Mouse (Mus musculus) lung, embryonic 16.5 days (tissue): ENCODE measurements around the gene Dmrtc2. TPM values are rescaled to one million over a fixed set of nuclear protein-coding genes. Genes with fewer than 3 reads are reported as not detected.

Experiments used
- ATAC-seq: fragments of 200-750 bp; cut with Nextera tagmentation; 2 replicates; pipeline ENCODE4 v1.8.0; 2017; ENCODE audit warnings: low read depth, mild to moderate bottlenecking, moderate library complexity
- H3K27ac ChIP-seq: fragments of 300-500 bp; sonication (generic); 2 replicates; pipeline ENCODE4 v1.5.1; 2014; ENCODE audit warnings: mild to moderate bottlenecking, control low read depth, low read length
- H3K27me3 ChIP-seq: fragments of 300-500 bp; sonication (generic); 2 replicates; pipeline ENCODE4 v1.6.1; 2014; ENCODE audit warnings: low read depth, low read length, mixed read lengths; ENCODE audit not compliant: control insufficient read depth, insufficient read depth
- H3K36me3 ChIP-seq: fragments of 300-500 bp; sonication (generic); 2 replicates; pipeline ENCODE4 v1.6.1; 2014; ENCODE audit warnings: low read length; ENCODE audit not compliant: control insufficient read depth, insufficient read depth
- H3K4me1 ChIP-seq: fragments of 300-500 bp; sonication (generic); replicated peaks from 2 replicates; pipeline ENCODE4 v1.6.1; 2014; ENCODE audit warnings: low read length, mixed read lengths; ENCODE audit not compliant: control insufficient read depth, insufficient read depth
- H3K4me2 ChIP-seq: fragments of 300-500 bp; sonication (generic); 2 replicates; pipeline ENCODE4 v1.6.1; 2014; ENCODE audit warnings: low read depth, low read length, control low read depth
- H3K4me3 ChIP-seq: fragments of 300-500 bp; sonication (generic); 2 replicates; pipeline ENCODE4 v1.5.1; 2014; ENCODE audit warnings: mild to moderate bottlenecking, low read length, control low read depth
- H3K9ac ChIP-seq: fragments of 300-500 bp; sonication (generic); 2 replicates; pipeline ENCODE4 v1.6.1; 2014; ENCODE audit warnings: low read length, control low read depth
- H3K9me3 ChIP-seq: fragments of 300-500 bp; sonication (generic); 2 replicates; pipeline ENCODE4 v1.6.1; 2016; ENCODE audit warnings: low read length; ENCODE audit not compliant: control insufficient read depth
- WGBS: fragments of 180-500 bp; shearing (Covaris S2); extraction: QIAGEN DNeasy Blood & Tissue Kit; methylation state at CpG from one replicate; pipeline ENCODE4 v1.1.7; 2014; 5-methylcytosine and 5-hydroxymethylcytosine counted together
- polyA plus RNA-seq: library from polyadenylated mRNA; unstranded; fragments of >200 nt; fragmentation: Nextera tagmentation; extraction: Ambion mirVana; gene quantifications from 2 replicates; pipeline ENCODE4 v1.2.1, GENCODE M21; 2015

Gene Dmrtc2
- polyA plus RNA-seq, 1 experiment from 2014 or later, result not detected

DNA sequence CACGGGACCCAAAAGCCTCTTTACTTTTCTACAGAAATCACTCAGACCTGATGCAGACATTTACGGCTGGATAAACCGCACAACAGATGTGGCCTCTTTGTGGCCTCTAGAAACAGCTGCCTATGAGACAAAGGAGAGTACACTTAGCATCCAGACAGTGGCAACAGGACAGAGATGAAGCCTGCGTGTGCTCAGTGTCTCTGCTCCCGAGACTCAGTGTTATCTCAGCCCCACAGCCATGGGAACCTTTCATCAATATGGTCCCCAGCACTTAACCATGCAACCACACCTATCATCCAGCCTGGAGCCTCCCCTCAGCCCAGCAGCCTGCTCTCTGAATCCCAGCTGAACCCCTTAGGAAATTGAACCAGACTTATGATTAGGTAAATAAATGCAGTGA lies 10.6 kb upstream of the Dmrtc2 start:
- H3K4me2 ChIP-seq, result no peak overlapping the region
- H3K9me3 ChIP-seq, result no peaks in the 10 kb centered on the region
- WGBS, result 69% methylated on average over 5 of the region's 5 CpGs
- no peaks in the 10 kb centered on the region for H3K27me3 ChIP-seq
- H3K27ac ChIP-seq, result no peak overlapping the region
- H3K4me1 ChIP-seq, result no peaks in the 10 kb centered on the region
- no peaks in the 10 kb centered on the region for H3K36me3 ChIP-seq
- no peak overlapping the region for H3K9ac ChIP-seq
- ATAC-seq, result no peak
- no peak overlapping the region for H3K4me3 ChIP-seq

DNA sequence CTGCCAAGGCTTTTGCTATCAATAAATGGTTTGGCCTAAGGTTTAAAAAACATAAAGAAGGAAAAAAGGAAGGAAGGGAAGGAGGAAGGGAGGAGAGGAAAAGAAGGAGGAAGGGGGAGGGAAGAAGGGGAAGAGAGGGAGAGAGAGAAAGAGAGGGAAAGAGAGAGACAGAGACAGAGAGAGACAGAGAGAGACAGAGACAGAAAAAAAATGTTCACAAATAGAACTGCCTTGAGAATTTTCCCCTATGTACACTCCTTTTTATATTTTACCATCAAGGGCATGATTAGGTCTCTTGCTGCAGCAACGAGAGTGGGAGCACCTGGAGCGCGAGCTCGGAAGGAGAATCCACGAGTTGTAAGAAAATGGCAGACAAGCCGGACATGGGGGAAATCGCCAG lies 7.9 kb upstream of the Dmrtc2 start, which contains the start of gene Gm9844:
TSS of gene Gm9844 (plus strand) at position 301 of the 400 bp plus-strand sequence.
- Histone ChIP-seq H3K9ac (no peak within 1 kb of the TSS), H3K9me3 (no peaks in the 10 kb centered on the region), H3K27me3 (no peaks in the 10 kb centered on the region), H3K27ac (no peak within 1 kb of the TSS), H3K36me3 (no peaks in the 10 kb centered on the region), H3K4me1 (no peaks in the 10 kb centered on the region), H3K4me2 (no peak within 1 kb of the TSS), H3K4me3 (no peak within 1 kb of the TSS)
- WGBS, result 80% methylated on average over 7 of the region's 7 CpGs
- ATAC-seq, result no peak

DNA sequence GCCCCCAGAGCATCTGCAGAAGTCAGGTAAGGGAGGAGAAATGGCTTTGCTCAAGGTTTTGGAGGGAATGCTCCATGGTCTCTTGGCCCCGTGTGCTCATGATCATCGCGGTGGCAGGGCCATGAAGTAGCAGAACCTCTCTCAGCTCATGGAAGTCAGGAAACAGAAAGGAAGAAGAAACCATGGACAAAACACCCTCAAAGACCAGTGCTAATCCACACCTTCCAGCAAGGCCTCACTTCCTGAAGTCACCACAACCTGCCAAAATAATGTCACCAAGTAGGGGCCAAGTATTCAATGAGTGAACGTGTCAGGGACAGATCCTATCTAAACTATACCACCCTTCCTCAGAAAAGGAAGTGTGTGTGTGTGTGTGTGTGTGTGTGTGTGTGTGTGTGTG lies 7.0 kb upstream of the Dmrtc2 start:
- Histone ChIP-seq H3K4me1 (no peaks in the 10 kb centered on the region), H3K4me3 (no peak overlapping the region), H3K9ac (no peak overlapping the region), H3K27ac (no peak overlapping the region), H3K4me2 (no peak overlapping the region), H3K9me3 (no peaks in the 10 kb centered on the region), H3K36me3 (no peaks in the 10 kb centered on the region), H3K27me3 (no peaks in the 10 kb centered on the region)
- no peak for ATAC-seq
- WGBS, result 79% methylated on average over 4 of the region's 4 CpGs

DNA sequence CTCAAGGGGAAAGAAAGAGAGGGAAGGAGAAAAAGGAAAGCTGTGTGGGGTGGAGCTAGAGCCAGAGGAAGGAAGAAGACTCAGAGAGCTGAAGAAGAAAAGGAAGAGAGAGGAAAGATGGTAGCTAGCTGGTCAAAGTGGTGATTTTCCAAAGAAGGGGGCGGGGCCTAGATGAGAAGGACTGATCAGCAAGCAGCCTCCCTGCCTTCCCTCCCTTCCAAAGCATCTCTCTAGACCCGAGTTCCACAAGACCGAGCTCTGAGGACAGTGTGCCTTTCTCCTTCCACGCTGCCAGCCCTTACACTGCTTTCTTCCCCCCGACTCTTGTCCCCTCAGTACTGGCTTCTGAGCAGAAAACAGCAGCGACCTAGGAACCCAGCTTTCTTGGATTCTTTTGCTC lies 5.7 kb upstream of the Dmrtc2 start:
- WGBS, result 18% methylated on average over 6 of the region's 6 CpGs
- Histone ChIP-seq H3K27ac (no peak overlapping the region), H3K9me3 (no peaks in the 10 kb centered on the region), H3K4me1 (no peaks in the 10 kb centered on the region), H3K4me2 (no peak overlapping the region), H3K9ac (no peak overlapping the region), H3K4me3 (no peak overlapping the region), H3K36me3 (no peaks in the 10 kb centered on the region), H3K27me3 (peaks cover 2% of the 10 kb centered on the region; the same call in 1 of the 2 replicates)
- ATAC-seq, result no peak

DNA sequence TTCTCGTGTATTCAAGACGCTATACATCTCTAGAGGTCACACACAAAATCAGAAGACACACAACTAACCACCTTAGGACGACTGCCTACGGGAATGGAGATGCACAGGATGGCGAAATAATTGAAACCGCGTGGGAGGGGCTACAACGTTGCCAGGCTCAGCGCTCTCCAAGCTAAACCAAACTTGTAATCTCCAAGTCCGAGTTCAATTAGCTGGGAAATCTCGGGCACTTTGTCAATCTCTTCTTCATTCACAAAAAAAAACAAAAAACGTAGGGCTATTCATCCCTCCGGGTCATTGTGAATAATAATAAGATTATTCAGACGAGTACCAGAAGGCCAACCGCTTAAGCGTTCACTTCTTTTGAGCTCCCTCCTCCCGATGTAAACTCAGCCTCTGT lies 777 bp upstream of the Dmrtc2 start:
- no peak for ATAC-seq
- no peak overlapping the region for H3K27ac ChIP-seq
- H3K4me3 ChIP-seq, result no peak overlapping the region
- H3K4me1 ChIP-seq, result no peaks in the 10 kb centered on the region
- H3K9me3 ChIP-seq, result peaks cover 5% of the 10 kb centered on the region
- H3K4me2 ChIP-seq, result no peak overlapping the region
- H3K36me3 ChIP-seq, result no peaks in the 10 kb centered on the region
- 58% methylated on average over 17 of the region's 17 CpGs for WGBS
- peaks cover 4% of the 10 kb centered on the region; the same call in 1 of the 2 replicates for H3K27me3 ChIP-seq
- no peak overlapping the region for H3K9ac ChIP-seq

DNA sequence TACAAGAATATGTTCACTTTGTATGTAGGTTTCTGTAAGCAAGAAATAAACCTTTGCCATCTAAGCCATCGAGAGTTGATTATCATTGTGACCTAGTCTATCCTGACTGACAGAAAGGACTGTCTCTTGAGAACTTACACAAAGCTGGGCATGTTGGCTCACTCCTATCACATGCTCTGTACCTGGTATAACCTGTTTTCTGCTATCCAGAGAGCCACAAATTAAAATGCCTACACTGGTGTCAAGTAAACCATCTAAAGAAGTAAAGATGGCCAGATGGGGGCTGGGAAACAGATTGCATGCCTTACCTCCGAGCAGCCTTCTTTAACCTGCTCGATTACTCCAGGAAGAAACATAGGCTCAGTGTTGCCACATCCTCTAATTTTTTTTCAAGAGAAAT lies 7.7 kb downstream of the Dmrtc2 start:
- 61% methylated on average over 3 of the region's 3 CpGs for WGBS
- no peaks in the 10 kb centered on the region for H3K27me3 ChIP-seq
- H3K27ac ChIP-seq, result no peak overlapping the region
- no peak overlapping the region for H3K9ac ChIP-seq
- no peaks in the 10 kb centered on the region for H3K36me3 ChIP-seq
- no peaks in the 10 kb centered on the region for H3K9me3 ChIP-seq
- no peak overlapping the region for H3K4me2 ChIP-seq
- H3K4me1 ChIP-seq, result no peaks in the 10 kb centered on the region
- no peak overlapping the region for H3K4me3 ChIP-seq
- no peak for ATAC-seq

DNA sequence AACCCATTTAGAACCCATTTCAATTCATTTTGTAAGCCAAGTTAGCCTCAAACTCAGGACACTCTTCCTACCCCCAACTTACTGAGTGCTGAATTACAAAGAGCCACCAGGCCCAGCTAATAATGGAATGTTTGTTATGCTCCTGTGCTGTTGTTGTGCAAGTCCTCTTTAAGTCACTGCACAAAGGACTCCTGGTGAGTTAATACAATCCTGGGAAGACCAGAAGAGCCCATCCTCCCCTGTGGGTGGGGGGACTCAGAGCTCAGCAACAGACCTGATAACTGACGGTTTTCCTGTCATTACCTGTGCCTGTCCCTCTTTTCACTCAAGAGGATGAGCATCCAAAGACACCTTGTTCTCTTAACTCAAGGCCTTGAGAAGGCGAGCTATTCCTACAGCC lies 9.8 kb downstream of the Dmrtc2 start:
- Histone ChIP-seq H3K27ac (no peak overlapping the region), H3K27me3 (no peaks in the 10 kb centered on the region), H3K4me2 (no peak overlapping the region), H3K9ac (no peak overlapping the region), H3K36me3 (no peaks in the 10 kb centered on the region), H3K9me3 (no peaks in the 10 kb centered on the region), H3K4me3 (no peak overlapping the region), H3K4me1 (no peaks in the 10 kb centered on the region)
- no peak for ATAC-seq
- 29% methylated on average over 2 of the region's 2 CpGs for WGBS

DNA sequence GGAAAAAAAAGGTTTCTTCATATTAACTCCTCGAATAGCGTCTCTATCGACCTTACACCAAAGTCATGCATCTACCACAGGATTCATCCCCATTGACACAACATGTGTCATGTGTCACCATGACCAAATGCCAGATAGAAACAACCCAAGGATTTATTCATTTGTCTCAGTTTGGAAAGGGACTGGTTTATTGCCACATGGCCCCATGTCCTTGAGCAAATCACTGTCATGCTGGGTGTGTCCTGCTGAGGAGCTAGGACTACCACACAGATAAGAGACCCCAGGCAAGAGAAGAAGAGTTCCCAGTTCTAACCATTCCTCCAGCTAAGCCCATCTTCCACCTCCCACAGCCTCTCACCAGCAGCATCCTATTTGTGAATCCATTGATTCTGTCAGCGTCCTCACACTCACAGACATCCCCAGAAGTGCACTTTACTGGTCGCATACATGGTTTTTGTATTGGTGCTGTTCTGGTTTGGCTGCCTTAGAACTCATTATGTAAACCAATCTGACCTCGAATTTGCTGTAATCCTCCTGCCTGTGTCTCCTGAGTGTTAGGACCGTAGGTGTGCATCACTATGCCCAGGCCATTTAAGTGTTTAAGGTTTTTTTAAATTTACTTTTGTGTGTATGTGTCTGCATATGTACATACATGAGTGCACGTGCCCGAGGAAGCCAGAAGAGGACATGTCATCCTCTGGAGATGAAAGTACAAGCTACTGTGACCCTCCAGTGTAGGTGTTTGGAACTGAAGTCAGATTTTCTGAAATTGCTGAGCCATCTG lies 12.8 kb downstream of the Dmrtc2 start:
- ATAC-seq, result no peak
- Histone ChIP-seq H3K36me3 (peaks cover 14% of the 10 kb centered on the region), H3K4me1 (peaks cover 23% of the 10 kb centered on the region), H3K9me3 (no peaks in the 10 kb centered on the region), H3K4me2 (no peak overlapping the region), H3K4me3 (no peak overlapping the region), H3K9ac (no peak overlapping the region), H3K27ac (no peak overlapping the region), H3K27me3 (no peaks in the 10 kb centered on the region)
- WGBS, result 85% methylated on average over 9 of the region's 9 CpGs

DNA sequence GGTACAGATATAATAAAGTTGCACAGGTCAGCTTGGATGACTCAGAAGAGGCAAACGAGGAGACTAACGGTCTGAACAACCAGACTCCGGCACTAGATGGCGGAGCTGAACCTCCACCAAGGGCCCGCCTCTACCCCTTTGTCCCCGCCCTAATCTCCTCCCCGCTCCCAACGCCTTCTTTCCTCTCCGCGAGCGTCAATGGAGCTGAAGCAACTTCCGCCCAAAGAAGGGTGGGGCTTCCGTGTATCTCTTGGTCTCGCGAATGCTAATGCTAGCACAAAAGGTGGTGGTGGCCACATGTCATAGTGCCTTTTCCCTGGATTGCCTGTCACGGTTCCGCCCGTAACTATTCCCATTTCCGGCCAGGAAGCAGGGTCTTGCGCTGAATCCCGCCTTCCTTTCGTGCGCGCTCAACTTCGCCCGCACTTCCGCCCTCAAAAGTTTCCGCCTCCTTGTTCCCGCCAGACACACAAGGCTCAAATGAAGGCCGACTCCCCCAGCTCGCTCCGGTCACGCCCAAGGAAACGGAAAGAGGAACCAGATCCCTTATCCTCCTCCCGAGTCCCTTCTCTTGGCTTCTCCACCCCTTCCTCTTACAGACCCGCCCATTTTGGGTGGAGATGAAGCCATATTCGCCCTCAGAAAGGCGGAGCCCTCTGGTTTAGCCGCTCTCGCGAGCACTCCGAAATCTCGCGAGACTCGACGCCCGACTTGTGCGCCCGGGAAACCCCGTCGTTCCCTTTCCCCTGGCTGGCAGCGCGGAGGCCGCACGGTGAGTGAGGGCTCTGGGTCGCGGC lies 14.2 kb downstream of the Dmrtc2 start, which contains the start of gene Rps19:
TSS of gene Rps19 (plus strand) at position 476 of the 797 bp plus-strand sequence.
- H3K4me3 ChIP-seq, result peak within 1 kb of the TSS; percentile 74
- no peaks in the 10 kb centered on the region for H3K27me3 ChIP-seq
- peak within 1 kb of the TSS; percentile 85 for H3K4me2 ChIP-seq
- H3K9me3 ChIP-seq, result no peaks in the 10 kb centered on the region
- WGBS, result under 1% methylated on average over 57 of the region's 57 CpGs
- H3K9ac ChIP-seq, result peak within 1 kb of the TSS; percentile 97
- peak; percentile 96 for ATAC-seq
- peaks cover 24% of the 10 kb centered on the region for H3K36me3 ChIP-seq
- H3K27ac ChIP-seq, result peak within 1 kb of the TSS; percentile 91
- peaks cover 28% of the 10 kb centered on the region for H3K4me1 ChIP-seq
